Mouse (Mus musculus) right cerebral cortex, postnatal 36 days (tissue): ENCODE data around the gene Glipr2.

Experiments used
- DNase-seq, 2 experiments: peaks; one replicate each; pipeline ENCODE4 v3.0.0; 2022; ENCODE audit warnings: low spot score in 2 of 2, mixed read lengths in 1 of 2

Glipr2 gene

GRCm38 (mm10) chr4:43970393-43971330 is 13.5 kb downstream of the Glipr2 start:
- no peak for DNase-seq

DNA sequence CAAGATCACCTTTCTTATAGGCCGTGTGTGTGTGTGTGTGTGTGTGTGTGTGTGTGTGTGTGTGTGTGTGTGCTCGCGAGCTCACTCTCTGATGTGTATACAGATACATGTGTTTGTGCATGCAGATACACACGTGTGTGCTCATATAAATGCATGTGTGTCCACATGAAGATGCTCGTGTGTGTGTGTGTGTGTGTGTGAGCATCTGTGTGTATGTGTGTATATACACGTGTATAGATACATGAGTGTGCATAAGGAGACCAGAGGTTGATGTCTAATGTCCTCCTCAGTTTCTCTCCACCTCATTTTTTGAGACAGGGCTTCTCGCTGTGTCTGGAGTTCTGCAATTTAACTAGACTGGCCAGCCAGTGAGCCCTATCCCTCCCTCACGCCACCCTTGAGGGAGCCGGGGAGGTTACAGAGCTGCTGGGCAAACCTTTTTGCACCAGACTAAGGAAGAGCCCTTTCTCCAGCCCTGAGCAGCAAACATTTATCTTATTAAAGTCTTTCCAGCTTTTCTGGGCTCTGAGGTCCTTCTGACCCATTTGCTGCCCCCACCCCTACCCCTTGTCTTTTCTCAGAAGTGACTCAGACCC is 14.4 kb downstream of the Glipr2 start:
- DNase-seq: no peak

GRCm38 (mm10) chr4:43972137-43972591 is 15.0 kb downstream of the Glipr2 start:
- DNase-seq: no peak

GRCm38 (mm10) chr4:43973526-43973981 is 16.4 kb downstream of the Glipr2 start:
- peak; percentile 29 to 37 for DNase-seq

DNA sequence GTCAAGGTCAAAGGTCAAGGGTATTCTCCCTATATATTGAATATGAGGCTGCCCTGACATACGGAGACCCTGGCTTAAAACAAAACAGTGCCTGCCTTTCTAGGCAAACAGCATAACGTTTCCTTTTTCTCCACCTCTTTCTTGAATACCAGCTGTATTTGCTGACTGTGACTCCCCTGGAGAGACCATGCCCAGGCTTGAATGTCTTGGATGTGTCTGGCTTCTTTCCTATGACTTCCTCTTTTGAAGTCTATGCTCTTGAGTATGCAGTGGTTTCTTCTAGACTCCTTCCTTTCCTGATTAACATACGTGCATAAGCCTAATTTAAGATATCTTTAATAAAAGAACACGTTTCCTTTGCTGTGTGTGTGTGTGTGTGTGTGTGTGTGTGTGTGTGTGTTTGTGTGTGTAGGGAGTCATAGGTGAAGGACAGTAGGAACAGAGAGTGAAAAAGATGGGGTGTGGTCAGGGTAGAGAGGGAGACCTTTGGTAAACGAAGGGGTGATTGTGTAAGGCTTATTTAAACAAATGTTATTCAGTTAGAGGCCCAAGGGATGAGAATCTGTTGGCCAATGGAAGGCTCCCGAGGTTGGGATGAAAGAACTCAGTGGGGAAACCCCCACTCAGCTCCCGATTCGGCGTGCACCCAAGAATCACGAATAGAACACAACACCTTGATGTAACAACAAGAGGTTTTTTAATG is 17.9 kb downstream of the Glipr2 start:
- DNase-seq: no peak

- DNase-seq: no peak
Measured at GRCm38 (mm10) chr4:43976223-43976740, 19.1 kb downstream of the Glipr2 start.

GRCm38 (mm10) chr4:43978521-43979443 is 21.6 kb downstream of the Glipr2 start:
- DNase-seq: no peak

DNA sequence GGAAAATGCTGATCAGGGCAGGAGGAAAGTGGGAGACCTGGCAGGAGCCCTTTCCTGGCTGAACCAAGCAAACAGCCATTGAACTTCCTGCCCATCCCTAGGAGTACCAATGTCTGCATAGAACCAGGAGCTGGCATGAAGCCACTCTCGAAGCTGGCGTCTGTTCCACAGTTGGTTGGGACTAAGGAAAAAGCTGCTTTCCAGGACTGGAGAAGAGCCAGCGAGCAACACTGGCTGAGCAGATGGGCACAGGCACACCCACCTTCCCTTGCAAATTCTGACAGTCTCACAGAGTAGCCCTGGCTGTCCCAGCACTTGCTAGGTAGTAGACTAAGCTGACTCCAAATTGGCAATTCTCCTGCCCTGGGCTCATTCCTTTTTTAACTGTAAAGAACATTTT is 22.5 kb downstream of the Glipr2 start:
- peak; percentile 83 to 88 for DNase-seq

DNA sequence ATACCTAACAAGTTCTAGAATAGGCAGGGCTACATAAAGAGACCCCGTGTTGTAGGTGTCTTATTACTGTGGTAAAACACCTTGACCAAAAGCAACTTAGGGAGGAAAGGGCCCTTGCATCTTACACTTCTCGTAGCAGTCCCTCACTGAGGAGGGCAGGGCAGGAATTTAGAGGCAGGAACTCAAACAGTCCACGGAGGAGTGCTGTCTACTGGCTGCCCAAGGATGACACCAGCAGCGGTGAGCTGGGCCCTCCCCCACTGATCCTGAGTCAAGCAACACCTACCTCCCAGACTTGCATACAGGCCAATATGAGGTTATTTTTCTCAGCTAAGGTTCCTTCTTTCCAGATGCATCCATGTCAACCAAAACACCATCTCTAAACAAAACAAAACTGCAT is 23.0 kb downstream of the Glipr2 start:
- DNase-seq: no peak

- DNase-seq: no peak
Measured at GRCm38 (mm10) chr4:43980846-43981245, 23.6 kb downstream of the Glipr2 start.

DNA sequence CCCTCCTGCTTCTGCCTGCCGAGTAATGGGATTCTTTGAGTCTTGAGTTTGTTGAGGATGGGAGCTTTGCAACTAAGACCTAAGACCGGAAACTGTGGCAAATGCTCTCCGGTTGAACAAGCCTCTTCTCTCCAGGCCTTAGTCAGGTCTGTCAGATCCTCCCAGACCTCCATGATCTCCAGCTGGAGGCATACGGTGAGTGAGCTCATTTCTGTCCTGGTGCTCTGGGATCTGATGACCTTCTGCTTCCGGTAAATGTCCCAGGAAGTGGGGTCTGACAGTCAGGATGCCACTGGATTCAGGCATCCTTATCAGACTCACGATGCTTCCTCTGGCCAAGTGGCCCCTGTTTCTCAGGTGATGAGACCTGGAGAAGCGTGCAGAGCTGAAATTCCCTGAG is 24.1 kb downstream of the Glipr2 start:
- no peak for DNase-seq

DNA sequence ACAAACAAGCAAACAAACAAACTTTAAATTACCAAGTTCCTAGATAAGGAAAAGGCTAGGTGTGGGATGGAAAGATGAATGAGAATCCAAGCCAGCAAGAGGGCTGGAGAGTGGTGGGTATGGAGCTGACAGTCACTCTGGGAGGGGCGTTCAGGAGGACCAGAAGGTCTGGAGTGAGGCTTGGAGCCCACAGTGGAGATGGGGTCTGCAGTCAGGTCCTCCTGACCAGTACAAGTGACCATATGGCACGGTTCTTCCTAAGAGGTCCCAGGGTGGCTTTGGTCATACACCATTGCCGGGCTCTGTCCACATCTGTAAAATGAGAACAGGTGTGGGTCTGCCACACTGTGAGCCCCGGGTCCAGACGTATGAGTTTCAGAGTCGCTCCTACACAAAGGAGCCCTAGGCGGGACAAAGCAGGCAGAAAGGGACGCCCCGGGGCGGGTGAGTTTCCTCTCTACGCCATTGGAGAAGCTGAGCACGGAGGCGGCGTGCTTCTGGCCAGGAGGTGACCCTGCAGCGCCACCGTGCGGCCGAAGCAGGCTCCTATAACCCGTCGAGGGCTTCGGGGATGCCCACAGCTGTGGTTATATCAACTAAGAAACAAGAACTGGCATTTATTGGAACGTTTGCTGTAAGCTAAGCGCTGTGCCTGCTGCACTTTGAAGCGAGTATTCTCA is 25.0 kb downstream of the Glipr2 start:
- peak; percentile 83 to 88 for DNase-seq

GRCm38 (mm10) chr4:43983181-43983580 is 26.0 kb downstream of the Glipr2 start, which contains the start of gene Ccin:
Gene Ccin, plus strand, starts transcription at chr4:43983483.
- no peak for DNase-seq

GRCm38 (mm10) chr4:43983756-43984155 is 26.6 kb downstream of the Glipr2 start:
- no peak for DNase-seq

GRCm38 (mm10) chr4:43984326-43984725 is 27.1 kb downstream of the Glipr2 start:
- DNase-seq: no peak

GRCm38 (mm10) chr4:43988976-43989375 is 31.8 kb downstream of the Glipr2 start:
- no peak for DNase-seq

- DNase-seq: no peak
Measured at GRCm38 (mm10) chr4:43993072-43993471, 35.9 kb downstream of the Glipr2 start.

DNA sequence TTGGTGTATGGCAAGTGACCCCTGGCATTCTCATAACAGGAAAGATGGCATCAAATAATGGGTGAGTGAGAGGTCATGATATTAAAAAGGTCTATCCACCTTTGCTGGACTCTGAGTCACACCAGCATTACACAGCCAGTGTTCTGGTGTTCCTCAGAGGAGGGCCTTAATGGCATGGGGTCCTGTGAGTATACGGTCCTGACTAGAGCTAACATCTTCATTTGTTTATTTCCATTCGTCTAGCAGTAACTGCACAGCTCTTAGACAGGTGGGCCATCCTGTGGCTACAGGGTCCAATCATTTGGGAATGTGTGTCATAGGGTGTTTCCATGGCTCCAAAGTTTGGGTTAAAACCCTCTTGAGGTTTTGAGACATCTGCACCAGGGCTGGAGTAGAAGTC is 37.1 kb downstream of the Glipr2 start:
- DNase-seq: no peak

- DNase-seq: no peak
Measured at GRCm38 (mm10) chr4:44003622-44004021, 46.4 kb downstream of the Glipr2 start.

GRCm38 (mm10) chr4:44004126-44004525 is 46.9 kb downstream of the Glipr2 start, which contains the start of gene Clta:
Gene Clta, plus strand, starts transcription at chr4:44004452.
- DNase-seq: no peak
